Mouse (Mus musculus): Measurements from ENCODE around the gene Bud31.

DNA sequence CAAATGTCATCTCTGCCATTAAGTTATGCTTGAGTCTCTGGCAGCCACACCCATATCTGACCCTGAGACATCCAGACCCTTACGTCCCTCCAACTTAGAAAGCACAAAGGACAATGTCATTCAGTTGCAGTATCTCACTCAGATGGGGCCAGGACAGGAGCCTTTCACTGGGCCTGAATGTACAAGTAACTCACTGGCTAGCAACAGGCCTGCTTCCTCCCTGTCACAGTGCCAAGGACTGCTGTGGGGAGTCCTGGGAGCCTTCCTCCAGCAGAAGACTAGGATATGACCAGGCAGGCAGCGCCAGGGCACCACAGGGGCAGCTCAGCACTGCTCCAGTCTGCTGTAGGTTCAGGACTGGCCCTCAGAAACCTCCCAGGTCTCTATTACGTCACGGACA, 11.0 kb upstream of the Bud31 start:
- TF ChIP-seq CTCF (IDR thresholded peaks at IDR 0.05; ENCODE audit: low read depth, low read length), result no peak
- no peak for TF ChIP-seq POLR2A (IDR thresholded peaks at IDR 0.05; ENCODE audit: borderline replicate concordance, low read depth, low read length)

Data from bone marrow macrophage, adult 2 months (primary cell).